Mouse (Mus musculus): ENCODE measurements around the gene Alox12b. TPM values are rescaled to one million over a fixed set of nuclear protein-coding genes. Genes with fewer than 3 reads are reported as not detected.

The Alox12b gene
- polyA plus RNA-seq, 1 experiment, result not detected

DNA sequence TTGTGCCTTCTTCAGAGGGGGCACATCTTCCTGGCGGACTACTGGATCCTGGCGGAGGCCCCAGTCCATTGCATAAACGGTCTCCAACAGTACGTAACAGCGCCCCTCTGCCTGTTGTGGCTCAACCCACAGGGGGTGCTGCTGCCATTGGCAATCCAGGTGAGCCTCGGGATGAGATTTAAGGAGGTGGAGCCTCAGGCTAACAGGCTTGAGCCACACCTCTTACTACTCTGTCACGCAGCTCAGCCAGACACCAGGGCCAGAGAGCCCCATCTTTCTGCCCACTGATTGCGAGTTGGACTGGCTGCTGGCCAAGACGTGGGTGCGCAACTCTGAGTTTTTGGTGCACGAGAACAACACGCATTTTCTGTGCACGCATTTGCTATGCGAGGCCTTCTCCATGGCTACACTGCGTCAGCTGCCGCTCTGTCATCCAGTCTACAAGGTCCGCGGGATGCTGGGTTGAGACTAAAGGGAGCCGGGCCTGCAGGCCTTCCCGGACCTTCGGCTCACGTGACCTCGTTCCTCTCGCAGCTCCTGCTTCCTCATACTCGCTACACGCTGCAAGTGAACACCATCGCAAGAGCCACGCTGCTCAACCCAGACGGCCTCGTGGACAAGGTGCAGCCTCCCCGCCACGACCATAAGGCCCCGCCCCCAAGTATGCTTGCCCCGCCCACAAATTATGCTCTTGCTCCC lies 22.7 kb upstream of the Alox12b start:
- H3K4me1 ChIP-seq (ENCODE audit: control insufficient read depth, insufficient read depth, low read length), result peaks cover 25% of the 10 kb centered on the region
- TF ChIP-seq CTCF (IDR thresholded peaks at IDR 0.05; ENCODE audit: low read depth, low read length) (no peak), POLR2A (IDR thresholded peaks at IDR 0.05; ENCODE audit: borderline replicate concordance, low read depth, low read length) (no peak)
- H3K4me3 ChIP-seq (ENCODE audit: insufficient read depth, low read length), result no peak overlapping the region
- H3K27ac ChIP-seq (ENCODE audit: insufficient read depth, low read depth, low read length), result no peak overlapping the region

DNA sequence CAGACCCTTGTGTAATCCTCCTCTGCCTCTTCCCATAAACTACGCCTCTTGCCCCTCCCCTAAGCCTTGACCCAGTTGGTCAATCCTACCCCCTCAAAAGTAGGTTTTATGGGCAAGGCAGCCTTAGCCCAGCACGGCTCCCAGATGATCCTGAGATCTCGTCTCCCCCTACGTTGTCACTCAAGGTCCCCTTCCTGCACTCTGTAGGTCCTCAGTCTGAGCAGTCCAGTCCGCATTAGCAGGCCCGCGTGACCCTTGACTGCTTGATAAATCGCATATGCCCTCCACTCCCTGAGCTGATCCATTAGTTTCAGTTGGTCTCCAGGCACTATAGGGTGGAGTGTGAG lies 22.2 kb upstream of the Alox12b start:
- Histone ChIP-seq H3K4me3 (ENCODE audit: insufficient read depth, low read length) (no peak overlapping the region), H3K27ac (ENCODE audit: insufficient read depth, low read depth, low read length) (no peak overlapping the region), H3K4me1 (ENCODE audit: control insufficient read depth, insufficient read depth, low read length) (peaks cover 20% of the 10 kb centered on the region)
- TF ChIP-seq CTCF (IDR thresholded peaks at IDR 0.05; ENCODE audit: low read depth, low read length), result no peak
- no peak for TF ChIP-seq POLR2A (IDR thresholded peaks at IDR 0.05; ENCODE audit: borderline replicate concordance, low read depth, low read length)

DNA sequence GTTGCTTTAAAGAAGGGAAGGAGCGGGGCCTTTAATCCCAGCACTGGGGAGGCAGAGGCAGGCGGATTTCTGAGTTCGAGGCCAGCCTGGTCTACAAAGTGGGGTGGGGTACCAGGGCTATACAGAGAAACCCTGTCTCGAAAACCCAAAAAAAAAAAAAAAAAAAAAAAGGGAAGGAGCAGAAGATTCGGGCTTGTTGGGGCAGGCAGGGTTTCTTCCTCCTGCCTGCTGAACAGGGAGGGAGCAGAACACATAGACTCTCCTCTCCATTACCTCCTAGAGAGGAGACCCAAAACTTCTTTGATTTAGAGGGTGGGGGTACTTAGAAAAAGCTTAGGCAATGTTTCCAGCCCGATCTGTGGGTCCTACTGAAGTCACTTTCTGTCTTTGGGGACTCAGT lies 21.4 kb upstream of the Alox12b start:
- no peak for TF ChIP-seq CTCF (IDR thresholded peaks at IDR 0.05; ENCODE audit: low read depth, low read length)
- Histone ChIP-seq H3K4me1 (ENCODE audit: control insufficient read depth, insufficient read depth, low read length) (peaks cover 15% of the 10 kb centered on the region), H3K27ac (ENCODE audit: insufficient read depth, low read depth, low read length) (no peak overlapping the region), H3K4me3 (ENCODE audit: insufficient read depth, low read length) (no peak overlapping the region)

DNA sequence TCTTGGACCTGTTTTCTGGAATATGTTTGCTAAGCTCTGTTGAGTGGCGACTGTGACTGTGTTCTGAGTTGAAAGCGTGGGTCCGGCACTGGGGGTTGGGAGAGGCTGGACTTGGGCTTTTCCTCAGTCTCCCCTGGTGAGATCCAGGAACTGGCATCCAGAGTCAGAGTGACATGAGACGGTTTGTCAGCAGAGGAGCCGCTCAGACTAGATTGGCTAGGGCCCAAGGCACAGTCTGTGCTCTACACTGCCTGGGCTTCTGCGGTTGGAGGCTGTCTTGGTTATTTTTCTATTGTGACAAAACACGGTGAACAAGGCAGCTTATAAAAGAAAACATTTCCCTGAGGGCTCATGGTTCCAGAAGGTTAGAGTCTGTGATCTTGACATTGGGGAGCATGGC lies 9.2 kb upstream of the Alox12b start:
- TF ChIP-seq CTCF (IDR thresholded peaks at IDR 0.05; ENCODE audit: low read depth, low read length) (no peak), POLR2A (IDR thresholded peaks at IDR 0.05; ENCODE audit: borderline replicate concordance, low read depth, low read length) (no peak)
- H3K27ac ChIP-seq (ENCODE audit: insufficient read depth, low read depth, low read length), result no peak overlapping the region
- no peaks in the 10 kb centered on the region for H3K4me1 ChIP-seq (ENCODE audit: control insufficient read depth, insufficient read depth, low read length)
- H3K4me3 ChIP-seq (ENCODE audit: insufficient read depth, low read length), result no peak overlapping the region

DNA sequence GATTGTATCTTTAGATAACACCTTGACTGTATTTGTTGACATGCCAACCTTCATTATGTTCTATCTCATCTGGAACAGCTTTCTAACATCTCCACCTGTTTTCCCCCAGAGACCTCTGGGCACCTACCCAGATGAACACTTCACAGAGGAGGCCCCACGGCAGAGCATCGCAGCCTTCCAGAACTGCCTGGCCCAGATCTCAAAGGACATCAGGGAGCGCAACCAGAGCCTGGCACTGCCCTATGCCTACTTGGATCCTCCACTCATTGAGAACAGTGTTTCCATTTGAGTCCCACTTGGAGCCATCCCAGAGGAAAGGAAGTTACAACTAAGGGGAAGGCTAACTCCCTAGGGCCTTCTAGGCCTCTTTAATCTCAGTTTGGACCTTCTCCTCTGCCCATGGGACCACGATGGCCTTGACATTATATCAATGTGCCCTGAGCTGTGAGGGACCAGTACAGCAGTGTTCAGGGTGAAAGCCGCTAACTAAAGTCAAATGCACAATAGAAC lies 8.3 kb upstream of the Alox12b start:
- Histone ChIP-seq H3K4me1 (ENCODE audit: control insufficient read depth, insufficient read depth, low read length) (no peaks in the 10 kb centered on the region), H3K4me3 (ENCODE audit: insufficient read depth, low read length) (no peak overlapping the region), H3K27ac (ENCODE audit: insufficient read depth, low read depth, low read length) (no peak overlapping the region)
- TF ChIP-seq POLR2A (IDR thresholded peaks at IDR 0.05; ENCODE audit: borderline replicate concordance, low read depth, low read length) (no peak), CTCF (IDR thresholded peaks at IDR 0.05; ENCODE audit: low read depth, low read length) (no peak)

DNA sequence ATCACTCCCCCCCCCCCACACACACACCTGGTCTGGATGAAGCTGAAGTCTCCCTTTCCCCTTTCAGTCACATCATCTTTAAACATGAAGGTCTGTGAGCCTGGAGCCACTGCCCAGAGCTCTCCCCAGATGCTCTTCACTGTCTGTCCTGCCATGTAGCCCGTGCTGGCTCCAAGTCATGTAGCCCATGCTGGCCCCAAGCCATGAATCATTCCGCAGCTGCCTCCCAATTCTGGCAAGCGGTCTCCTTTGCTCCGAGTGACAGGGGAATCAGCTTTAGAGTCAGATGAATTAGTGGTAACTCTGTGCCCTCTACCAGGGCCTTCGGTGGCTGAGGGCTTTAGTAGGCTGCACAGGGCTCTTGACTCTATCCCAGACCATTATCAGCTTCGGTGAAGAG lies 7.1 kb upstream of the Alox12b start:
- Histone ChIP-seq H3K4me3 (ENCODE audit: insufficient read depth, low read length) (no peak overlapping the region), H3K4me1 (ENCODE audit: control insufficient read depth, insufficient read depth, low read length) (no peaks in the 10 kb centered on the region), H3K27ac (ENCODE audit: insufficient read depth, low read depth, low read length) (no peak overlapping the region)
- no peak for TF ChIP-seq CTCF (IDR thresholded peaks at IDR 0.05; ENCODE audit: low read depth, low read length)
- no peak for TF ChIP-seq POLR2A (IDR thresholded peaks at IDR 0.05; ENCODE audit: borderline replicate concordance, low read depth, low read length)

DNA sequence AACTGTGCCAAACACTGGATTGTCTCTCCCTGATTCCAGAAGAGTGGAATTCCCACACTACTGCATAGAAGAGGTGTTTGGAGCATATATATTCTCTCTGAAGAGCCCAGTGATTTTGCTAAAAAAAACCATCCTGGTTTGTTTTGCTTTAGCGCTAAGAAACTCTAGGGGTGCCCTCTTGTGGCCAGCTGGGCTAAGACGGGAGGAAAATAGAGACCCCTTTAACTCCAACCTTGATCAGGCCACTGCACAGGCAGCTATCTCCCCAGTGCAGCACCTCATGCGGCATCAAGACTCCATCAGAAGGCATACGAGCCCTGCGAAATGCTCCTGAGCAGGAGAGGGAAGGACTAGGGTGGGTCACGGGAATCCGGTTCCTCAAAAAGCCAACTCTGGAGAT lies 6.3 kb upstream of the Alox12b start:
- H3K4me3 ChIP-seq (ENCODE audit: insufficient read depth, low read length), result no peak overlapping the region
- H3K27ac ChIP-seq (ENCODE audit: insufficient read depth, low read depth, low read length), result no peak overlapping the region
- no peaks in the 10 kb centered on the region for H3K4me1 ChIP-seq (ENCODE audit: control insufficient read depth, insufficient read depth, low read length)
- TF ChIP-seq CTCF (IDR thresholded peaks at IDR 0.05; ENCODE audit: low read depth, low read length) (peak; percentile 76), POLR2A (IDR thresholded peaks at IDR 0.05; ENCODE audit: borderline replicate concordance, low read depth, low read length) (no peak)

DNA sequence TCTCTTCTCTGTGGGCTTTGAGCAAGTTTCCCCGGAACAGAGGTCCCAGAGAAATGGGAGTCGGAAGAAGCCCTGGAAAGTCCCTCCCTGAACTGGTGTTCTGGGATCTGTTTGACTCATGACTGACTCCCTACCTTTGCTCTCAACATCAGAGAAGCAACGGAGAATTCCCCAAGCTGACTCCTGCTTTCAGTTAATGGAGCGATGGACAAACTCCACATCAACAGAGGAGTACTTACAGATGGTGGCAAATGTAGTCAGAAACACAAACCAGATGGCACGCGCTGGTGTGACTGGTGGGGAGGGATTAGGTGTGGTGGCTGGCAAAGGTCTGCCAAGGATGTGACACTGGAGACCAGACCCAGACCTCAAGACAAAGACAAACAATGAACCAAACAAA lies 5.8 kb upstream of the Alox12b start:
- TF ChIP-seq POLR2A (IDR thresholded peaks at IDR 0.05; ENCODE audit: borderline replicate concordance, low read depth, low read length) (no peak), CTCF (IDR thresholded peaks at IDR 0.05; ENCODE audit: low read depth, low read length) (no peak)
- H3K27ac ChIP-seq (ENCODE audit: insufficient read depth, low read depth, low read length), result no peak overlapping the region
- H3K4me1 ChIP-seq (ENCODE audit: control insufficient read depth, insufficient read depth, low read length), result no peaks in the 10 kb centered on the region
- H3K4me3 ChIP-seq (ENCODE audit: insufficient read depth, low read length), result no peak overlapping the region

DNA sequence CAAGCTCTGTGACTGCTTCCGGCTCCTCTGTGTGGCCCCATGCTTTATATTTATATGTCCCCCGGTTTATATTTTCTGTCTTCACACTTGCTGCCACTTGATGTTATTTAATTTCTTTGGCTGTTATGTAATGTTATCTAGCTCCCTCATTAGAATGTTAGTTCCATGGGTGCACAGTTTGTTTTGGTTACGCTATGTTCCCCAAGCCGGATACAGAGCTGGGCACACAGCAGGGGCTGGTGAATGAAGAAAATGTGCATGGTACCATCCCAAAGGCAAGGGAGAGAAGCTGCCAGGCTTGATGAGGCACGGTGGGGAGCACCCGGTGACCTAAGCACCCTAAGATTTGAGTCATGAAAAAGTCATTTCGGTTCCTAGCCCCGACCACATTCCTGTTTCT lies 3.0 kb upstream of the Alox12b start:
- Histone ChIP-seq H3K4me1 (ENCODE audit: control insufficient read depth, insufficient read depth, low read length) (no peaks in the 10 kb centered on the region), H3K27ac (ENCODE audit: insufficient read depth, low read depth, low read length) (no peak overlapping the region), H3K4me3 (ENCODE audit: insufficient read depth, low read length) (no peak overlapping the region)
- TF ChIP-seq CTCF (IDR thresholded peaks at IDR 0.05; ENCODE audit: low read depth, low read length) (no peak), POLR2A (IDR thresholded peaks at IDR 0.05; ENCODE audit: borderline replicate concordance, low read depth, low read length) (no peak)

DNA sequence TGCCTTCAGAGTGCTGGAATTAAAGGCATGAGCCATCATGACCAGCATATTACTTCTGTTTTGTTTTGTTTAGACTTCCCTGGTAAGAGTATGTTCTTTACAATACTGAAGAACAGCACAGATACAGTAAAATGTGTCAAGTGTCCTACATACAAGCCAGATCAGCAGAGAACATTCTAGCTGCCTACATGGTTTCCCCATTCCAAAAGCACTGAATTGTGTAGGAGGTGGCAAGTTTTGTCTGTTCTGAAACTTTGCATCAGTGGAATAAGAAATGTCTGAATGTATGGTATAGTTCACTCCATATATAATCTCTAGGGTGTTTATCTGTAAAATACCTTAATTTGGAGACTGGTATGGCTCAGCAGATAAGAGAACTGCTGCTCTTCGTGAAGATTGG lies 1.4 kb upstream of the Alox12b start:
- Histone ChIP-seq H3K4me3 (ENCODE audit: insufficient read depth, low read length) (no peak overlapping the region), H3K27ac (ENCODE audit: insufficient read depth, low read depth, low read length) (no peak overlapping the region), H3K4me1 (ENCODE audit: control insufficient read depth, insufficient read depth, low read length) (no peaks in the 10 kb centered on the region)
- no peak for TF ChIP-seq CTCF (IDR thresholded peaks at IDR 0.05; ENCODE audit: low read depth, low read length)
- TF ChIP-seq POLR2A (IDR thresholded peaks at IDR 0.05; ENCODE audit: borderline replicate concordance, low read depth, low read length), result no peak

DNA sequence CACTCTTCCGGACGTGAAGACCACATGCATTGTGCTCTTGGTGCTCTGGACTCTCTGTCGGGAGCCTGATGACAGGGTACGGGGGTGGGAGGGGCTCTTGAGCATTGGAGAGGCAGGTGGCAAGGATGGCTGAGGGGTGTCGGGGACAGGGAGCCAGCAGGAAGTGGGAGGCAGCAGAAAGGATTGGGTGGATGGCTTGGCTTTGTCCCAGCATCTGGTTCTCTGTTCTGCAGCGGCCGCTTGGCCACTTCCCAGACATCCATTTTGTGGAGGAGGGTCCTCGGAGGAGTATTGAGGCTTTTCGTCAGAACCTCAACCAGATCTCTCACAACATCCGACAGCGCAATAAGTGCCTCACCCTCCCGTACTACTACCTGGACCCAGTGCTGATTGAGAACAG lies 12.5 kb downstream of the Alox12b start:
- TF ChIP-seq POLR2A (IDR thresholded peaks at IDR 0.05; ENCODE audit: borderline replicate concordance, low read depth, low read length) (no peak), CTCF (IDR thresholded peaks at IDR 0.05; ENCODE audit: low read depth, low read length) (no peak)
- Histone ChIP-seq H3K4me1 (ENCODE audit: control insufficient read depth, insufficient read depth, low read length) (no peaks in the 10 kb centered on the region), H3K27ac (ENCODE audit: insufficient read depth, low read depth, low read length) (no peak overlapping the region), H3K4me3 (ENCODE audit: insufficient read depth, low read length) (no peak overlapping the region)
